8 mouse cellular contexts compared by ENCODE assay signal in genomic region chr5:53590875-53591682, GRCm38 (mm10).
DNase-seq lines count a peak whose midpoint lies in the region; ATAC-seq and TF ChIP-seq lines count a peak whose summit lies in the region.

No protein-coding gene starts in this region.

- no peaks in the 10 kb centered on the region for H3K36me3 ChIP-seq in forebrain, embryonic 16.5 days (ENCODE audit: control insufficient read depth, insufficient read depth)
- H3K36me3 ChIP-seq in liver, postnatal 0 days (replicated peaks; ENCODE audit: insufficient read depth, low read length): no peaks in the 10 kb centered on the region
- no peaks in the 10 kb centered on the region for H3K36me3 ChIP-seq in neural tube, embryonic 15.5 days

- no peaks in the 10 kb centered on the region for H3K27me3 ChIP-seq in forebrain, embryonic 16.5 days (replicated peaks; ENCODE audit: control insufficient read depth, insufficient read depth, low read length)
- no peaks in the 10 kb centered on the region for H3K27me3 ChIP-seq in liver, postnatal 0 days (ENCODE audit: insufficient read depth, low read length)
- no peaks in the 10 kb centered on the region for H3K27me3 ChIP-seq in neural tube, embryonic 15.5 days (replicated peaks)

- 0 out of 2 replicates have a peak, but pooled peaks have one; percentile 0 for ATAC-seq in forebrain, embryonic 16.5 days
- peak; percentile 3 for ATAC-seq in liver, postnatal 0 days
- peak; percentile 7 for ATAC-seq in neural tube, embryonic 15.5 days (ENCODE audit: low FRiP score)

- intact Hi-C loops in left cerebral cortex, postnatal 36 days (cut with DNase I): loop anchor here (5.0 kb wide), 2 partner anchors 234 to 406 kb away; partner anchors contain the start of gene Stim2

- H3K9ac ChIP-seq in forebrain, embryonic 16.5 days (replicated peaks; ENCODE audit: low read depth, low read length): peak overlapping the region; percentile 85
- peak overlapping the region; percentile 92 for H3K9ac ChIP-seq in liver, postnatal 0 days (replicated peaks)
- peak overlapping the region; percentile 70 for H3K9ac ChIP-seq in neural tube, embryonic 15.5 days (replicated peaks)

- H3K4me1 ChIP-seq in forebrain, embryonic 16.5 days (replicated peaks; ENCODE audit: control insufficient read depth, insufficient read depth, low read length): peaks cover 18% of the 10 kb centered on the region
- peaks cover 16% of the 10 kb centered on the region for H3K4me1 ChIP-seq in liver, postnatal 0 days (ENCODE audit: insufficient read depth)
- peaks cover 32% of the 10 kb centered on the region for H3K4me1 ChIP-seq in neural tube, embryonic 15.5 days

- H3K4me2 ChIP-seq in forebrain, embryonic 16.5 days (ENCODE audit: low read length): peak overlapping the region; percentile 63
- peak overlapping the region; percentile 95 for H3K4me2 ChIP-seq in liver, postnatal 0 days (ENCODE audit: low read depth, low read length)
- H3K4me2 ChIP-seq in neural tube, embryonic 15.5 days: peak overlapping the region; percentile 64

- H3K4me3 ChIP-seq in forebrain, embryonic 16.5 days (replicated peaks; ENCODE audit: low read length): peak overlapping the region; percentile 69
- H3K4me3 ChIP-seq in liver, postnatal 0 days (ENCODE audit: low read depth, low read length): peak overlapping the region; percentile 79
- peak overlapping the region; percentile 87 for H3K4me3 ChIP-seq in neural tube, embryonic 15.5 days (replicated peaks)

- peak overlapping the region; percentile 99 for H3K27ac ChIP-seq in forebrain, embryonic 16.5 days (ENCODE audit: low read length)
- H3K27ac ChIP-seq in liver, postnatal 0 days (ENCODE audit: low read depth): peak overlapping the region; percentile 99
- peak overlapping the region; percentile 98 for H3K27ac ChIP-seq in neural tube, embryonic 15.5 days (replicated peaks)

- no peak for TF ChIP-seq EP300 in liver, postnatal 0 days (IDR thresholded peaks at IDR 0.05; ENCODE audit: low read depth)

- H3K9me3 ChIP-seq in forebrain, embryonic 16.5 days (ENCODE audit: control insufficient read depth, low read length): no peaks in the 10 kb centered on the region
- no peaks in the 10 kb centered on the region for H3K9me3 ChIP-seq in liver, postnatal 0 days (ENCODE audit: low read length)
- no peaks in the 10 kb centered on the region for H3K9me3 ChIP-seq in neural tube, embryonic 15.5 days (replicated peaks)

- WGBS in forebrain, embryonic 16.5 days: under 1% methylated on average over 37 of the region's 67 CpGs
- WGBS in liver, postnatal 0 days (ENCODE audit: insufficient replicate concordance): 2% methylated on average over 22 of the region's 67 CpGs
- 1% methylated on average over 27 of the region's 67 CpGs for WGBS in neural tube, embryonic 15.5 days

- no peak for TF ChIP-seq CTCF in liver, postnatal 0 days (IDR thresholded peaks at IDR 0.05; ENCODE audit: low read depth)

- DNase-seq in left cerebral cortex, postnatal 36 days (ENCODE audit: low spot score in 2 of 2): peak; percentile 21 to 45
- DNase-seq in left cerebral cortex, adult 9 months (ENCODE audit: low spot score in 2 of 2): no peak
- DNase-seq in cerebellum, adult 11 months: peak; percentile 52
- peak; percentile 14 for DNase-seq in kidney, adult 11 months
- DNase-seq in liver, postnatal 0 days: peak; percentile 39
- peak; percentile 35 for DNase-seq in thymus, postnatal 10 days (ENCODE audit: low spot score in 2 of 2)

Comparison
In these comparisons a context has a peak if more than half of its experiments do, and no peak if none do; other contexts are left out.
1. DNase-seq: peak in left cerebral cortex, postnatal 36 days (2 of 2), cerebellum, adult 11 months (single experiment), kidney, adult 11 months (single experiment), liver, postnatal 0 days (single experiment) and thymus, postnatal 10 days (2 of 2); none in left cerebral cortex, adult 9 months (0 of 2).
2. Peak in every context shown above with its lines, with median percentiles within 50 percentile points of each other: ATAC-seq, H3K27ac ChIP-seq, H3K4me2 ChIP-seq, H3K4me3 ChIP-seq and H3K9ac ChIP-seq.